Mouse (Mus musculus) sigmoid colon, adult 10 weeks (tissue): ENCODE results near the gene Ptbp1. TPM values are rescaled to one million over a fixed set of nuclear protein-coding genes. Genes with fewer than 3 reads are reported as not detected.

Source experiments
- polyA plus RNA-seq: library from polyadenylated mRNA; stranded (reverse); fragments of 350-450 nt; fragmentation: Illumina TruSeq; extraction: RNeasy Lipid Tissue Mini Kit (QIAGEN cat#74804); gene quantifications from one replicate; pipeline ENCODE4 v1.2.3, GENCODE M21; 2014; ENCODE audit warnings: low read depth, low replicate concordance

Ptbp1 gene
- polyA plus RNA-seq = 91.3 TPM

GRCm38 (mm10) chr10:79853860-79854795 is at the start of gene Ptbp1:
TSS of gene Ptbp1 (plus strand) at chr10:79854427.

GRCm38 (mm10) chr10:79820782-79821181 is 33.4 kb upstream of the Ptbp1 start, which contains the start of gene Misp:
TSS of gene Misp (plus strand) at chr10:79820989.

GRCm38 (mm10) chr10:79874290-79874862 is 20.1 kb downstream of the Ptbp1 start, which contains the start of the genes Prtn3 and Plppr3:
TSS of gene Prtn3 (plus strand) at chr10:79874476.
TSS of gene Plppr3 (minus strand) at chr10:79874634.

GRCm38 (mm10) chr10:79886054-79886453 is 31.8 kb downstream of the Ptbp1 start, which contains the start of gene Elane:
TSS of gene Elane (plus strand) at chr10:79886247.

GRCm38 (mm10) chr10:79890670-79891069 is 36.4 kb downstream of the Ptbp1 start, which contains the start of gene Cfd:
TSS of gene Cfd (plus strand) at chr10:79890853.

GRCm38 (mm10) chr10:79908167-79909091 is 54.2 kb downstream of the Ptbp1 start, which contains the start of gene Med16:
TSS of gene Med16 (minus strand) at chr10:79908923.

GRCm38 (mm10) chr10:79910556-79910955 is 56.3 kb downstream of the Ptbp1 start, which contains the start of gene Gm26602:
TSS of gene Gm26602 (plus strand) at chr10:79910856.

Other genes with a start within 250 kb of the Ptbp1 start
- 0.16 TPM for gene C2cd4c, start 240.4 kb upstream of the Ptbp1 start, polyA plus RNA-seq
- gene Shc2, start 216.5 kb upstream of the Ptbp1 start, polyA plus RNA-seq = 1.5 TPM
- gene Odf3l2, start 208.7 kb upstream of the Ptbp1 start, polyA plus RNA-seq = not detected
- not detected for gene Madcam1, start 189.9 kb upstream of the Ptbp1 start, polyA plus RNA-seq
- gene Tpgs1, start 185.1 kb upstream of the Ptbp1 start, polyA plus RNA-seq = not detected
- not detected for gene Cdc34, start 172.2 kb upstream of the Ptbp1 start, polyA plus RNA-seq
- not detected for gene Gzmm, start 165.4 kb upstream of the Ptbp1 start, polyA plus RNA-seq
- 376 TPM for gene Bsg, start 149.9 kb upstream of the Ptbp1 start, polyA plus RNA-seq
- 0.22 TPM for gene Hcn2, start 137.8 kb upstream of the Ptbp1 start, polyA plus RNA-seq
- 0.82 TPM for gene Polrmt, start 107.8 kb upstream of the Ptbp1 start, polyA plus RNA-seq
- gene Fgf22, start 99.4 kb upstream of the Ptbp1 start, polyA plus RNA-seq = not detected
- 0.73 TPM for gene Rnf126, start 87.5 kb upstream of the Ptbp1 start, polyA plus RNA-seq
- gene Fstl3, start 77.2 kb upstream of the Ptbp1 start, polyA plus RNA-seq = 2.5 TPM
- gene Prss57, start 63.5 kb upstream of the Ptbp1 start, polyA plus RNA-seq = not detected
- gene Palm, start 60.9 kb upstream of the Ptbp1 start, polyA plus RNA-seq = 0.69 TPM
- 12.8 TPM for gene Misp, start 33.4 kb upstream of the Ptbp1 start, polyA plus RNA-seq
- not detected for gene Prtn3, start 20.0 kb downstream of the Ptbp1 start, polyA plus RNA-seq
- not detected for gene Plppr3, start 20.2 kb downstream of the Ptbp1 start, polyA plus RNA-seq
- not detected for gene Elane, start 31.8 kb downstream of the Ptbp1 start, polyA plus RNA-seq
- gene Cfd, start 36.4 kb downstream of the Ptbp1 start, polyA plus RNA-seq = 0.88 TPM
- gene Med16, start 54.5 kb downstream of the Ptbp1 start, polyA plus RNA-seq = 0.19 TPM
- gene Gm26602, start 56.4 kb downstream of the Ptbp1 start, polyA plus RNA-seq = not detected
- gene Kiss1r, start 62.5 kb downstream of the Ptbp1 start, polyA plus RNA-seq = 0.35 TPM
- 21.3 TPM for gene R3hdm4, start 66.8 kb downstream of the Ptbp1 start, polyA plus RNA-seq
- gene Arid3a, start 72.6 kb downstream of the Ptbp1 start, polyA plus RNA-seq = 2.5 TPM
- gene Wdr18, start 105.7 kb downstream of the Ptbp1 start, polyA plus RNA-seq = 0.79 TPM
- not detected for gene Grin3b, start 116.3 kb downstream of the Ptbp1 start, polyA plus RNA-seq
- 0.22 TPM for gene Tmem259, start 129.9 kb downstream of the Ptbp1 start, polyA plus RNA-seq
- gene Cnn2, start 134.2 kb downstream of the Ptbp1 start, polyA plus RNA-seq = 4.2 TPM
- 0.41 TPM for gene Abca7, start 142.1 kb downstream of the Ptbp1 start, polyA plus RNA-seq
- not detected for gene Arhgap45, start 162.2 kb downstream of the Ptbp1 start, polyA plus RNA-seq
- gene Polr2e, start 185.4 kb downstream of the Ptbp1 start, polyA plus RNA-seq = 0.63 TPM
- 21.4 TPM for gene Gpx4, start 192.7 kb downstream of the Ptbp1 start, polyA plus RNA-seq